Mouse (Mus musculus) frontal cortex, postnatal 36 days (tissue): ENCODE measurements at regions not wholly inside any gene's neighbourhood (a gene's known extent, or its start where the extent isn't known, plus 50 kb on each side); places are given as distances from the start of the nearest gene placed in this dataset.

Source experiments
- DNase-seq, 2 experiments: peaks; one replicate each; pipeline ENCODE4 v3.0.0; 2022; ENCODE audit warnings: low spot score in 2 of 2

DNA sequence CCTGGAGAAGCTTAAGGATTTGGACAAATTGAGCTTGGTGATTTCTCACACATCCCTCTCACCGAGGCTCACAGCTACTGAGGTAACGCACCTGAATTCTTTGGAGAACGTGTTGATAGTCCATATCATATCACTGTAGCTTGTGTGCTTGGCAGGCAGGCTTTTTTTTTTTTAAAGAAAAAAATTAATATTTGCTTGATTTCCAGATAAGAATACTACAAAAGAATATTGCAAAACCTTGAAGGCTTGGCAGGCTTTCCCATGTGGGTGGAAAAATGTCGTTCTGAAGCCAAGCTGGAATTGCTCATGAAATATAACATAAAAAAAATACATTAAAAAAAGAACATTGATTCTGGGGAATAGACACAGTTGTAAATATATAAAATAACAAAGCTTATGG lies 131.8 kb downstream of the Klf5 start:
- DNase-seq: peak; percentile 9 to 54

DNA sequence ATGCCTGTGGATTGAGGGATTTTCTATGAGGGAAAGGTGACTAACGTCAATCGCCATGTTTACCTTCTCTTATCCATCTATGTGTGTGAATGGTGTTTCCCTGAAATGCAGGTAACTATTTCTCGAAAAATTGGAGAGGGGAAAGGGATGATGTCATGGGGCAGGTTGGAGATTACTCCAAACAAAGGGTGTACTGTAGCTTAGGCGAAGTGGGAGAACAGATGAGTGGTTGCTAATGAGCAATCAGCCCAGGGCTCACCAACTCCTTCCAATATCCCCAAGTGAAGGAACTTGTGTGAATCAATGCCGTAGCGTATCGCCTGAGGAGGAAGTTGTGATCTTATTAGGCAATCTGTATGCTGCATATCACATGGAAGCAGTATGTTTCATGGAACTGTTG lies 133.2 kb downstream of the Klf5 start:
- no peak for DNase-seq

DNA sequence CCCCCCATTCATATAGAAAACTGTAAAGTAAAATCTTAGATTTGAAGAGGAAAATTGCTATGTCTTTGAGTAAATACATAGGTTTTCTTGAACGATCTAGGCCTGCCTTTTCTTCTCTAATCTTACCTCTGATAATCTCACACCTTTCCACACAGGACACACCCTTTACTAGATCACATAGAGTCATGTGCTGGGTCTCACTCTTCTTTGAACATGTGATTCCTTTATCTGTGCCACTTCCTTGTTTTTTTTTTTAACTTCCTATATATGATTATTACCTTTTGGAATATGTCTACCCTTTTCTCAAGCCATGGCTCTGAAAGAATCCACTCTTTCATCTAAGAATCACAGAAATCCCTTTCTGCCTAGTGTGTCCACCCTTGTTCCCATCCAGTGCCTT lies 136.2 kb downstream of the Klf5 start:
- no peak for DNase-seq

DNA sequence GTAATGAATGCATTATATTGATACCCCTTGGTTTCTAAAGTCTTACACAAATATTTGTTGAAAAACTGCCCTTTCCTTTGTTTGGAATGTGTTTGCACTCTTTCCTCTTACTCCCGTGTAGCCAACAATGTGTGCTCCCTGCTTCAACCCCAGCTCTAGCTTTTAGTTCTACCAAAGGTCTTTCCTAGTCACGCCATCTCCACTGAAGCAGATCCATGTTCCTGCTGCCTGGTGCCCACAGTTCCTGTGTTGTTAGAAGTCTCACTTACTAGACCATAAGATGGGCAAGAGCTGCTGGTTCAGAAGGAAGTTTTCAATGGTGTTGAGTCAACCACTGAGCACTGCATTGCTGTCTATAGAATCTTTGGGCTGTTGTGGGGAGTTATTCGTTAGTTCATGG lies 137.0 kb downstream of the Klf5 start:
- no peak for DNase-seq

DNA sequence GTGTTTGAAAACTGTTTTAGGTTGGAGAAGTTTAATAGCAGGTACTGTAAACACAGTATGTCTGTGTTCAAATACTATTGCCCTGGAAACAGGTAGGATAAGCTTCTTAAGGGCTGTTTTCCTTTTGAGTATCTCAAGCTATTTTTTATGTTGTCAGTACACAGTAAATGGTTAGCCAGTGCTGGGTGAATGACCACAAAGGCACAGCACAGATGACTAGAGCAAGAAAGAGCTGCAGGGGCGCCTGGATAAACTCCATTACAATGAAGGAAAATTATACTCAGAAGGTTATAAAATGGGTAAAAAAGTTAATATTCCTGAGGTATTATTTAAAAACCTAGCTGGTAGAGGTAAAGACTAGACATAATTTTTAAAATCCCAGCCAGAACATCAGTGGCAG lies 137.6 kb downstream of the Klf5 start:
- no peak for DNase-seq

DNA sequence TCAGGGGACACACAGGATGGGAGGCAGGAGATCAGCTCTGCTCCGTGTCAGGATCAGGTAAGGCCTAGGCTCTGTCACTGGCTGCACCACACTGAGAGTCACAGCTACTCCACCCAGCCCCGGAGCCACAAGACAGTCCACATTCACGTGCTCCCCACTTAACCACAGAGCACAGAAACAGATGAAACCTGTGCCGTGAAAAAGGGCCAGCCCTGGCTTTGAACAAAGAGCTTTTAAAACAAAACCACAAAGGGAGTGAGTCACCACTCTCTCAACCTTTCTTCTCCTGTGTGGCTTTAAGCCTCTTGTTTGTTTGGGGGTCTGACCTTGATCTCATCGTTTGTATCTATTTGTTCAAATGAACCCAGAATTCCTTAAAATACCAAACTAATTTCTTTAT lies 150.6 kb downstream of the Klf5 start:
- DNase-seq: no peak

DNA sequence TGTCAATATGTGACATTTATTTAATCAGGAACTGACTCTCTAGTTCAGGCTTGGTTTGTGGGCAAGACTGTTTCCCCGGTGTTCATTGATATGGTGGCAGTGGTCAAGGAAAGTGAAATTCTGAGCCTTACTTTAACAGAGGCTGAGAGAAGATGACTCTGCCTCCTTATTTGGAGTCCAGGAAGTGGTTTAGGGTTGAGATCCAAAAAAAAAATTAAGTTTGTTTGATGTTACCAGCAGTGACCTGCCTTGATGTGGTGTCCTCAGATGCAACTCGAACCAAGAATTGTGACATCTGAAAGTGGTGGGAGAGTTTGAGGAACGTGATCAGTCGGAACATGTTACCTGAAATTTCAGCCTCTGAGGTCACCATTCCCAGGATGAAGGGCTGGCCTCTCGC lies 151.4 kb downstream of the Klf5 start:
- DNase-seq: no peak

DNA sequence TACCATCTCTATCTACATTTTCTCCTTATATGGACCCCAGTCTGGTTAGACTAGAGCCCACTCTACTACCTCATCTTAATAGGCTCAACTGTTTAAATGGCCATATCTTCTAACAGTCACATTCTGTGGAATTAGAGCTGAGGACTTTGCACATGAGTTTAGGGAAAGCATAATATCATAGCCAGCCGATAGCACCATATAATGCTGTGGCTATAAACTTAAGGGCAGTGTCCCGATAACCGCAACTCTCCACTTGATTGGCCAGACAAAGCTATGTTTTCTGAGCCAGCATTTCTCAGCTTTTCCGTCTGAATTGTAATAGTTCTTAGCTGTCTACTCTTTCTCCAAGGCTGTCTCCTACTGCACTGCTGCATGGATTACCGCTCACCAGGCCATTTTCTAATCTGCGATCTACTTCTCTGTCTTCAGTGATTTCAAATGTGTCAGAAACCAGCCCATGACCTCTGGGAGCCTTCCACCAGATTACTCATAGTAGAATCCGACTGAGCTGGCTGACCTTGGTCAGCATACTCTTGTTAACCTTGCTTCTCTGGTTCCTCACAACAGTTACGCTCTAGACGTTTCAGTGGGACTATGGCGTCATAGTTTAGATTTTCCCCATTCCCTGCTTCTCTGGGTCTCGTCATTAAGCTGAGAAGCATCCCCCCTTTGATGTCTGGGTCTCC lies 152.8 kb downstream of the Klf5 start:
- DNase-seq: no peak

DNA sequence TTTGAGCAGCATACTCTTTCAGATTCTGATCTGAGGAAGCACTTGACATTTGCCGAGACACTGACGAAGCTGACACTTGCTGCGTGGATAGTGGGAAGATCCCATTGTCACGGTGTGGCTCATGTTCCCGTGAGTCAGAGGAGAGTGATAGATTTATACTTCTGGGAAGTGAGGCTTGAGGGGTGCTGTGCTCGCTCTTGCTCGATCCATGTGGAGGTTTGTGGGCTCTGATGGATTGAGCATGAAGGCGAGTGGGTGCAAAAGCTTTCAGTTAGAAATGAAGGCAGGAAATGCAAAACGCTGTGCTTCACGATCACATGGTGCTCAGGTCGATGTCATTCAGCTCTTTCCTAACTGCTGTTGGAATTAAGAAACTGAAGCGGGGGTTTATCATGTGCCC lies 155.4 kb downstream of the Klf5 start:
- DNase-seq: no peak

DNA sequence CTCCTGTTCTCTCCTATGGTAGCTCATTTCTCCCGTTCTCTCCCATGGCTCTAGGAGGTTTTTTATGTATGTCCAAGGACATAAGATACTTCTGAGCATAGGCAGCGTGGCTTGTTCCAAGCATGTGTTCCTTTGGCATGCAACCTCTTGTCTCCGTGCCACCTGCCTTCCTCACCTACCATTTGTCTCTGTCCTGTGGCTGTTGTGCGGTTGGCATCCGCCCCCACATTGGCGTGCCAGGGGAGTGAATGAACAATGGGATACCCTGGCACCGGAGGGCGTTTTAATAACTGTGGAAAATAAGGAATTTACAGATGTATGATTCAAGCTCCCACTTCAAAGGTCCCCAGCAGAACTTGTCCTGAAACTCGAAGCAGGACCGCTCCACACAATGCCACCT lies 158.1 kb downstream of the Klf5 start:
- DNase-seq: no peak

DNA sequence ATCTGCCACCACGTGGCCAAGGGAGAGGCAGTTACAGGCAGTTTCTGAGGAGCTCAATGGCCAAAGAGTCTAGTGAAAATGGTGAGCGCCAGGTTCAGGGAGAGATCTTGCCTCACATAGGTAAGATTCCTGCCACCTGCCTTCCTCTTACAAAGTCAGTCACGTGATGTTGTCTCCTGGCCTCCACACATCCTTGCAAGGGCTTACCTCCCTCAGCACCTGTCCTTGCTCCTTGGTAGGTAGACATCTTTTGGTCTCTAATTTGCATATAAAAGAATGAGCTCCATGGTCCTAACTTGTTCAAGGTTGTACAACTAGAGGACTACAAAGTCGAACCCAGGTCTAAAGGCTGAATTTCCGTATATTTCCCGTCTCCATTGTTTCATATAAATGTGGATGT lies 159.1 kb downstream of the Klf5 start:
- DNase-seq: no peak

DNA sequence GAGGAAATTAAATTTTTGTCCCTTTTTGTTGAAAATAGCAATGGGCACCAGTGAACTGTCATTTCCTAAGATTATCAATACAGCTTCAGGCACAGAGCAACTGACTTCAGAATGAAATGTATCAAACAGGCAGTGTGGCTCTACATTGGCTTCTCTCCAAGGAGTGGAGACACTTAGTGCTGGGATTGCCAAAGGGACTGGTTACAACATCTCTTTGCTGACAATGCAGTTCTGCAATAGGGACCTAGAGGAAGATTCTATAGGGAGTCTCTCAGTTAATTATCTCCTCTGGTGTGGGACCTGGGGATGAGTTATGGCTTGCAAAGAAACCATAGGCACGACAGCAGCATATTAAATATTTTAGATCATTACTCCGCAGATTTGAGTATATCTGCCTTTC lies 173.6 kb downstream of the Klf5 start:
- DNase-seq: no peak

DNA sequence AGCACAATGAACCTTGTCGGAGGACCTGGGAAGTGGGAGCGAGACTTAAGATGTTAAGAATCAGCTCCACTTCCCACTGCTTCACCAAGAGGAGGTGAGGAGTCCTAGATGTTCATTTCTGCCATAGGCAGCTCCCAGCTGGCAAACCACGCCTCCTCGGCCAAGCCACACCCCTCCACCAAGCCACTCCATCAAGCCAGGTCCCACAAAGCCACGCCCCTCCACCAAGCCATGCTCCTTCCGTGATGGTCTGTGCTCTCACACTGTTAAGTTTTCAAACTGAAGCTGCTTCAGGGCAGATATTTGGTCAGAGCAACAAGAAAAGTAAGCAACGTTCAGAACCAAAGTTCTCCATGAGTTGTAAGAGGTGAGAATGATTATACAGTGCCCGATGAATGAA lies 176.8 kb downstream of the Klf5 start:
- DNase-seq: no peak

DNA sequence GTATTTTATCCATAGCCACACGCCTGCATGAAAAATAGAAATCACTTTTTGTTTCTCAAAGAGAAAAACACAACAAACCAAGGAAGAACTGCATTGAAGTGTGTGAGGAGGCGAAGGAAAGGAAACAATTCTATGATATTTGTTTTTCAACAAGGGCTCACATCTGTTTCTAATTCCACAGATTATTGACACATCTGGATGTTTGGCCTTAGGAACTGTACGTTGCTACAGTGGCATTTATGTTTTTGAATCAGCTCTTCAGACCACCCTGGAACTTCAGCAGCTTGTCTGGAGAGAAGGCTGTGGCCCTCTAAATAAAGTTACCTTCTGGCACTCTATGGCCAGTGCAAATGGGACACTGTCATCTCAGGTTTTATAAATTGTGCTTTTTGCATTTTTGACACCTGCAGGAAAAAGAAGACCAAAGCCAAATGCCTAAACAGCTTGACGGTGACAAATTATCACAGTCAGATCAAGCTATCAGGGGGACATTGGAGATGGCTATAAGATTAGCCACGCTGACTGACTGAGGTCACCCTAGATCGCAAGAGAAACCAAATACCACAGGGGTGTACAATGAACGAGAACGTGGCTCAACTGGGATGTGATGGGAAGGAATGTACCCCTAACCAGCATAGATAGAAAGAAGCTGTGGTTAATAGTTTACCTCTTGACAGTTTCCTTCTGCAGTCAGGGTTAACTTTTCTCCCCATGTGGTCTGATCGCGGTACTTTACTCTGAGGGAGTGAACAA lies 182.0 kb downstream of the Klf5 start:
- no peak for DNase-seq

DNA sequence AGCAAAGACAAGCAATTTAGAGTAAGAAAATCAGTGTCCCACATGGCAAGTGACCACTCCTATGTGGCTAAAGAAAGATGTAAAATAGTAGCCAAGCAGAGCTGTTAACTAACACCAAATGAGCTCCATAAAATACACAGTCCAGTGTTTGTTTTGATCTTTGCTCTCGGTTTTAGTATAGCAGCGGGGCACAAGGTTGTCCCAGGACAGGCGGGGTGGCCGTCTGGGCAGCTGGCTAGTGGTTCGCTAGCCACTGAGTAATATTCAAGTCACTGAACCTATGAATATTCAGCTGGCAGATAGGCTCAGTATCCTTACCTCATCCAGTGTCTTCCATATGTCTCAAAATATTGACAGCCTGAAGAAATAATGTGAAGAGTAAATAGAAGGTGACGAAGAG lies 189.5 kb downstream of the Klf5 start:
- DNase-seq: no peak

DNA sequence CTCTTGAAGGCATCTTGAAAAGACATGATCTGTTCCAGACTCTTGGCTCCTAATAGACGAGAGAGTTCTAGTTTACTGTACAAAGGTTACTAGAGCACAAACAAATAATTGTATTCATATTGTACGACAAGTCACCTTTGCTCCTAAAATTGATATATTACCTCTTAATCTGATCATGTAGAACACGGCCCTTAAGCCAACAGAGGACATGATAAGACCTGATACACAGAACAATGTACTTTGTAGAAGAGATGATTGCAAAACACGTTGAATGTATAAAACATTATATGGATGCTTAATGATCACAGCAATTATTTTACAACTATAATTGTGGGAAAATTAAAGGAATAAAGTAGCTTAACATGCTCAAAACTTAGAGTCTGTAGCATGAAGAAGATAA lies 194.7 kb downstream of the Klf5 start:
- DNase-seq: no peak

DNA sequence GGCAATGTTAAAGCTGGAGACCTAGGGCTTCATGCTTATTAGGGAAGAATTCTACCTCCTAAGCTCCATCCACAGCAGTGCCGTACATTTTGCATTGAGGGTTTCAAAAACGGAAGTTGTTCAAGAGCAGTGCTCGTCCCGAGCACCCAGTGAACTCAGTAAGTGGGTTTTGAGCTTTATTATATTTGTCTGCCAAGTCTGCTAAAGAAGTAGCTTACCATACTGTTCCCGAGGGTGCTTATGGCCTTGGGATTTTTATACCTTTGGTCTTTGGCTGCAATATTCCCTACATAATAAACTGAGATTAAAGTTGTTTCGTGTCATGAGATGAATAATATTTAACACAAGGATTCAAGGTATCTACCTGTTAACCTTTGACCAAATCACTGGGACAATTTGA lies 195.2 kb downstream of the Klf5 start:
- no peak for DNase-seq

DNA sequence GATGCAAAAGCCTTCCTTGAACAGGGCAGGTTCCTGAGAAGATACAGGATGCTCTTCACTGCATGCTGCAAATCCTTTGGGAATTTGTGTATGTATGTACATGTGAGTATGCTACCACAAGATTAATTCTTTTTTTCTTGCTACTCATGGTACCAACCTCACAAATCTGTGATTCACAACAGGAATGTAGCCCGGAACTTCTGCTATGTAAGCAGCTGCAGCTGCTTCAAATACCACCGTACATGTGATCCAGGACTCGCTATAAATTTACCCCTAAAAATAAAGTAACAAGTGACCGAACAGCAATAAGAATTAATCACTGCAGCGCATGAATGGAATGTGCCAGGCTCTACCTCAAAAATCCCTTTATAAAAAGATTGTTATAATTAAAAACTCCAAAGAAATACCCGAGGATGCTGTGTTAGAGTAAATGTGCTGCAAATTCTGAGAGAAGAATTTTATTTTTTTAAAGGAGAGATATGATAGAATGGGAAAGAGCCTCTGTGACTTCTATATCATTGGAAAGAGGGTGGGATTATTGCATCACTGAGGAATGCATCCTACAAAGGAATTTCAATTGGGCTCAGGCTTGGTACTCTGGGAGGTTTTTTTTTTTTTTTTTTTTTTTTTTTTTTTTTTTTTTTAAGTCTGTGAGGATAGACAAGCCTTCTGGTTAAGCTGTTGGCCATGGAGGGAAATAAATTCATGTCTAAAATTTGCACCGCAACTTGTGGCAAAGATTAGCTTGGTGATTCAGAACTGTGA lies 201.2 kb downstream of the Klf5 start:
- DNase-seq: peak in 1 of 2 experiments; percentile 3

DNA sequence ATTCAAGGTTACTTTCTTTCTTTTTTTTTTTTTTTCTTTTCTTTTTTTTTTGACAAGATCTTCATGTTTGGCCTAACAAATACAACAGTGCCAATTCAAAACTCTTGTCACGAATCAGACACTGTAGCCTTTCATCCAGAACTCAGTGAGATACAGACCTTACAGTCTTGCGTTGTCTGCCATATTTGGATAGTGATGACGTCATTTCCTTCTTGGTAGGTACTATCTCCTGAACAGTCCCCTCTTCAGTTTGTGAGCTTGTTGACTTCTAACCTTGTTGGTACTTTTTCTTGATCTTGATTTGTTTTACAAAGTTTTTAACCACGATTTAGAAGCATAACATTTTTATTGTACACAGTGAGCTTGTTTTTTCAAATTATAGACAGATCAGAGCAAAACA lies 206.4 kb downstream of the Klf5 start:
- DNase-seq: no peak

DNA sequence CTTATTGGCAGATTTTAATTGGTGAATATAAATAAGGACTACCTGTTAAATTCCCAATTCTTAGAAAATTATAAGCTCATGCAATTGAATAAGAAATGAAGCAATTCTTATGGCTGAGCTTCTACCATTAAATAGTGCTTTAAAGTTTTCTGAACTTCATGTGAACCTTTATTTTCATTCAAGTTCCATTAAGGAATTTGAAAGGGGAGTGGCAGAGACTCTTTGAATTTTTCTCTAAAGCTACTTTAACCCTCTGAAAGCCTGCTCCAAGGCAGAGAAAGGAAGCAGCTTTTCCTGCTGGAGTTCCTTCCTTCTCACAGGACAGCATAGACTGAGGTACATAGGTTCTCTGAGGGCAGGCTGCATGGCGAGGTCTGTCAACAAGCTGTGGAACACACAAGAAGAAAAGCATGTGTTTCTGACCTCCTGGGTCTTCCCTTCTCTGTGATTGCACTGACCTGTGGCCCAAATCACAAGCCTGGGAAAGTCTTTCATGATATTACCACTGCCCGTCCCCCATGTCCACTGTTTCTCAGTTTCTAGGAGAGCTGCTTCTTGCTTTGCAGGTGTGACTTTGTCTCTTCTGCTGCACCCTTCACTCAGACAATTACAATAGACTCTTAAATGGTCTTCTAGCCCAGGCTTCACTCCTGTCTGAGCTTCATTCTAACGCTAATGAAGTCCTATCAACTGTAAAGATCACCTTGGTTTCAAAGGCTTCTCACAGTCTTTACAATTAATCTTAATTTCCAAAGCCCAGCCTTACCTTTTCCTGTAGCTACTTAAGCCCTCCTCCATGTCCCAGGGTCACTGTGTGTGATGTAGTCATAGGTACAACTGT lies 211.4 kb downstream of the Klf5 start:
- DNase-seq: no peak

DNA sequence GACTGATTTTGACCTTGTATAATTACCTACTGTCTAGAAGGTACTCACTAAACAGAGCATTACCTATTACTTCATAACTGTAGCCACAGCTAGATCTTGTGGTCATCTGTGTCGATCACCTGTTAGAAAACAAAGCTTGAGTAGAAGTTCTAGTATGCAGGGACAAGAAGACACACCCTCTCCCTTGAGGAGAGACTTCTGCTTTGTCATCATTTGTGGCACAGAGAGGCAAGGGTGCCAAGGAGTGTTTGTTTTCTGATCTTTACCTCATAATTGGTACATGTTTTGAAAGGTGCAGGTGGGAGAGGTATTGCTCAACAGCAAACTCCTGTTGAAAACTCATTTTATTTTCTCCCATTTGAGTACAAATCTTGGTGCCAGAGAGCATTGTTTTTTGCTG lies 217.0 kb downstream of the Klf5 start:
- DNase-seq: no peak

DNA sequence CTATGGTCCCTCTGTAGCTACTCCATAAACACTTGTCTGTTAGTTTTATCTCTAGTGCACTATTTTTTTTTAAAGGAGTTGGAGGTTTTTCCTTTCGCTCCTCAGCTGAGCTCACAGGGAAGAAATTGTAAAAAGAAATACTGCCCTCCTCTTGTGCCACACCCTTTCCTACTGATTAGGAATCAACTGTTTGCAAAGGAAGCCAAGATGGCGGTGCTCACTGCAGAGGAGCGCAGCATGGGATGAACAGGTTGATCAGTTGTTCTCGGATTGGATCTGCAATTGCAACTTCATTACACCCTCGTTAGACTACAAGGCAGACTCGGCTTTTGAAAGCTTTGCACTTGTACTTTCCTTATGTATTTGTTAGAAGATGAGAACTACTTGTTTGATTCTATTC lies 218.2 kb downstream of the Klf5 start:
- DNase-seq: no peak
